Mouse (Mus musculus) forebrain, postnatal 0 days (tissue): ENCODE measurements around the gene Atp2a1. TPM values are rescaled to one million over a fixed set of nuclear protein-coding genes. Genes with fewer than 3 reads are reported as not detected.

ENCODE experiments used
- ATAC-seq: fragments of 200-750 bp; cut with Nextera tagmentation; 2 replicates; pipeline ENCODE4 v1.8.0; 2017; ENCODE audit warnings: mild to moderate bottlenecking, moderate library complexity
- DNase-seq: peaks from one replicate; pipeline ENCODE4 v3.0.0-alpha.2; 2015
- H3K27ac ChIP-seq: fragments of 300-500 bp; sonication (generic); 2 replicates; pipeline ENCODE4 v1.5.1; 2014; ENCODE audit warnings: low read depth, mild to moderate bottlenecking, antibody characterized with exemption, low read length, moderate library complexity, mixed read lengths
- H3K27me3 ChIP-seq: fragments of 300-500 bp; sonication (generic); 2 replicates; pipeline ENCODE4 v1.6.1; 2014; ENCODE audit warnings: mild to moderate bottlenecking, low read length, mixed read lengths; ENCODE audit not compliant: insufficient read depth
- H3K36me3 ChIP-seq: fragments of 300-500 bp; sonication (generic); 2 replicates; pipeline ENCODE4 v1.6.1; 2014; ENCODE audit warnings: mild to moderate bottlenecking, moderate library complexity; ENCODE audit not compliant: insufficient read depth
- H3K4me1 ChIP-seq: fragments of 300-500 bp; sonication (generic); 2 replicates; pipeline ENCODE4 v1.6.1; 2014; ENCODE audit warnings: antibody characterized with exemption; ENCODE audit not compliant: insufficient read depth
- H3K4me2 ChIP-seq: fragments of 300-500 bp; sonication (generic); 2 replicates; pipeline ENCODE4 v1.6.1; 2014; ENCODE audit warnings: low read depth, mild to moderate bottlenecking, moderate library complexity
- H3K4me3 ChIP-seq: fragments of 300-500 bp; sonication (generic); 2 replicates; pipeline ENCODE4 v1.5.1; 2014; ENCODE audit warnings: low read depth, low read length, mixed read lengths
- H3K9ac ChIP-seq: fragments of 300-500 bp; sonication (generic); 2 replicates; pipeline ENCODE4 v1.6.1; 2014; ENCODE audit warnings: mild to moderate bottlenecking
- H3K9me3 ChIP-seq: fragments of 300-500 bp; sonication (generic); 2 replicates; pipeline ENCODE4 v1.6.1; 2016; ENCODE audit warnings: low read length
- CTCF ChIP-seq: sonication (generic); IDR thresholded peaks from 2 replicates; pipeline ENCODE4 v1.5.1; 2016; ENCODE audit warnings: antibody characterized with exemption, control low read depth, low read depth
- whole genome bisulfite sequencing: fragments of 180-500 bp; shearing (Covaris S2); extraction: QIAGEN DNeasy Blood & Tissue Kit; methylation state at CpG from one replicate; pipeline ENCODE4 v1.1.7; 2014; 5-methylcytosine and 5-hydroxymethylcytosine counted together
- polyA plus RNA-seq: library from polyadenylated mRNA; unstranded; fragments of >200 nt; fragmentation: Nextera tagmentation; extraction: Ambion mirVana; gene quantifications from 2 replicates; pipeline ENCODE4 v1.2.1, GENCODE M21; 2015
- total RNA-seq: library from RNA; depleted of rRNA; stranded (reverse); fragments of >200 nt; gene quantifications from 2 replicates; pipeline ENCODE4 v1.2.3, GENCODE M21; 2014

Gene Atp2a1
- total and polyA plus RNA-seq, 2 experiments from 2014 or later: 0.24 to 0.45 TPM

- ATAC-seq (no peak), DNase-seq (no peak)
- Histone ChIP-seq H3K27me3 (no peaks in the 10 kb centered on the region), H3K4me2 (no peak overlapping the region), H3K36me3 (peaks cover 58% of the 10 kb centered on the region), H3K4me3 (no peak overlapping the region), H3K9ac (no peak overlapping the region), H3K4me1 (no peaks in the 10 kb centered on the region), H3K9me3 (no peaks in the 10 kb centered on the region), H3K27ac (no peak overlapping the region)
- TF ChIP-seq CTCF: peak; percentile 59
- WGBS: 68% methylated on average over 5 of the region's 5 CpGs
Observed at GRCm38 (mm10) chr7:126467271-126467670, 4.4 kb upstream of the Atp2a1 start.

GRCm38 (mm10) chr7:126466707-126467106, 3.8 kb upstream of the Atp2a1 start:
- ATAC-seq (no peak), DNase-seq (no peak)
- Histone ChIP-seq H3K36me3 (peaks cover 53% of the 10 kb centered on the region), H3K4me1 (no peaks in the 10 kb centered on the region), H3K27ac (no peak overlapping the region), H3K4me3 (no peak overlapping the region), H3K9me3 (no peaks in the 10 kb centered on the region), H3K27me3 (no peaks in the 10 kb centered on the region), H3K4me2 (no peak overlapping the region), H3K9ac (no peak overlapping the region)
- WGBS: 86% methylated on average over 5 of the region's 5 CpGs
- no peak for TF ChIP-seq CTCF

GRCm38 (mm10) chr7:126466116-126466515, 3.2 kb upstream of the Atp2a1 start:
- Histone ChIP-seq H3K9me3 (no peaks in the 10 kb centered on the region), H3K4me3 (no peak overlapping the region), H3K27ac (no peak overlapping the region), H3K36me3 (peaks cover 47% of the 10 kb centered on the region), H3K4me1 (no peaks in the 10 kb centered on the region), H3K9ac (no peak overlapping the region), H3K4me2 (no peak overlapping the region), H3K27me3 (no peaks in the 10 kb centered on the region)
- no peak for TF ChIP-seq CTCF
- DNase-seq: no peak
- ATAC-seq: no peak
- 73% methylated on average over 9 of the region's 9 CpGs for WGBS

- ATAC-seq: no peak
- Histone ChIP-seq H3K27me3 (no peaks in the 10 kb centered on the region), H3K36me3 (peaks cover 40% of the 10 kb centered on the region), H3K4me3 (no peak overlapping the region), H3K4me1 (no peaks in the 10 kb centered on the region), H3K4me2 (no peak overlapping the region), H3K27ac (no peak overlapping the region), H3K9me3 (no peaks in the 10 kb centered on the region), H3K9ac (no peak overlapping the region)
- DNase-seq: no peak
- WGBS: 56% methylated on average over 7 of the region's 7 CpGs
- no peak for TF ChIP-seq CTCF
Observed at GRCm38 (mm10) chr7:126465246-126466030, 2.5 kb upstream of the Atp2a1 start.

GRCm38 (mm10) chr7:126464836-126465235, 1.9 kb upstream of the Atp2a1 start:
- DNase-seq (no peak), ATAC-seq (no peak)
- no peak for TF ChIP-seq CTCF
- H3K9ac ChIP-seq: no peak overlapping the region
- no peaks in the 10 kb centered on the region for H3K27me3 ChIP-seq
- no peaks in the 10 kb centered on the region for H3K9me3 ChIP-seq
- 40% methylated on average over 5 of the region's 5 CpGs for WGBS
- no peaks in the 10 kb centered on the region for H3K4me1 ChIP-seq
- H3K36me3 ChIP-seq: peaks cover 34% of the 10 kb centered on the region
- no peak overlapping the region for H3K4me2 ChIP-seq
- H3K4me3 ChIP-seq: no peak overlapping the region
- H3K27ac ChIP-seq: no peak overlapping the region

- no peak overlapping the region for H3K9ac ChIP-seq
- H3K27me3 ChIP-seq: no peaks in the 10 kb centered on the region
- H3K36me3 ChIP-seq: peaks cover 27% of the 10 kb centered on the region
- WGBS: 55% methylated on average over 4 of the region's 4 CpGs
- H3K9me3 ChIP-seq: no peaks in the 10 kb centered on the region
- ATAC-seq (no peak), DNase-seq (no peak)
- H3K4me2 ChIP-seq: no peak overlapping the region
- TF ChIP-seq CTCF: no peak
- no peak overlapping the region for H3K27ac ChIP-seq
- no peaks in the 10 kb centered on the region for H3K4me1 ChIP-seq
- H3K4me3 ChIP-seq: no peak overlapping the region
Observed at GRCm38 (mm10) chr7:126464121-126464520, 1.2 kb upstream of the Atp2a1 start.

GRCm38 (mm10) chr7:126463547-126463946, 639 bp upstream of the Atp2a1 start:
- Histone ChIP-seq H3K9me3 (no peaks in the 10 kb centered on the region), H3K27ac (no peak overlapping the region), H3K4me1 (no peaks in the 10 kb centered on the region), H3K9ac (no peak overlapping the region), H3K36me3 (peaks cover 21% of the 10 kb centered on the region), H3K4me2 (no peak overlapping the region), H3K27me3 (no peaks in the 10 kb centered on the region), H3K4me3 (no peak overlapping the region)
- DNase-seq (no peak), ATAC-seq (no peak)
- WGBS: 65% methylated on average over 4 of the region's 4 CpGs
- no peak for TF ChIP-seq CTCF
